Mouse (Mus musculus) heart, postnatal 14 days (tissue): ENCODE measurements around the gene Cbx4. TPM values are rescaled to one million over a fixed set of nuclear protein-coding genes. Genes with fewer than 3 reads are reported as not detected.

Experiments used
- DNase-seq, 2 experiments: peaks; one replicate each; pipeline ENCODE4 v3.0.0; 2021 to 2022
- intact Hi-C: fragments of 180-260 bp; cut with DNase I; formaldehyde crosslinking; loops from one replicate; pipeline ENCODE4 v1.15.1; 2025
- total RNA-seq, 2 experiments: library from RNA; stranded (reverse); gene quantifications; 2 replicates each; pipeline ENCODE4 v1.2.3; 2021

The Cbx4 gene
- total RNA-seq, 2 experiments from 2014 or later: 15.2 to 17.8 TPM

- intact Hi-C loops: no loop called here
- peak; percentile 70 to 83 for DNase-seq
Measured at GRCm38 (mm10) chr11:119046601-119047245, 39.3 kb downstream of the Cbx4 start.

GRCm38 (mm10) chr11:119044551-119045337 is 41.3 kb downstream of the Cbx4 start:
- intact Hi-C loops: no loop called here

GRCm38 (mm10) chr11:119043761-119044550 is 42.1 kb downstream of the Cbx4 start:
- no peak for DNase-seq
- intact Hi-C loops: no loop called here

More at GRCm38 (mm10) chr11:119044551-119045337, 41.3 kb downstream of the Cbx4 start:
- DNase-seq: peak in 1 of 2 experiments; percentile 65

GRCm38 (mm10) chr11:119043273-119043540 is 42.8 kb downstream of the Cbx4 start:
- intact Hi-C loops: no loop called here
- no peak for DNase-seq

- intact Hi-C loops: no loop called here
- no peak for DNase-seq
Measured at GRCm38 (mm10) chr11:119042466-119043272, 43.4 kb downstream of the Cbx4 start.

GRCm38 (mm10) chr11:119041750-119042465 is 44.1 kb downstream of the Cbx4 start:
- no peak for DNase-seq
- intact Hi-C loops: no loop called here

- DNase-seq: no peak
- intact Hi-C loops: no loop called here
Measured at GRCm38 (mm10) chr11:119041325-119041716, 44.7 kb downstream of the Cbx4 start.

GRCm38 (mm10) chr11:119040600-119041324 is 45.3 kb downstream of the Cbx4 start, which contains the start of gene Cbx8:
Gene Cbx8 (minus strand): TSS chr11:119040969.
- intact Hi-C loops: no loop called here
- DNase-seq: peak; percentile 99

- intact Hi-C loops: no loop called here
- no peak for DNase-seq
Measured at GRCm38 (mm10) chr11:119039732-119040512, 46.1 kb downstream of the Cbx4 start.

- intact Hi-C loops: no loop called here
- no peak for DNase-seq
Measured at GRCm38 (mm10) chr11:119038744-119039484, 47.1 kb downstream of the Cbx4 start.

- intact Hi-C loops: no loop called here
- no peak for DNase-seq
Measured at GRCm38 (mm10) chr11:119037780-119038401, 48.1 kb downstream of the Cbx4 start.

GRCm38 (mm10) chr11:119036934-119037779 is 48.9 kb downstream of the Cbx4 start:
- intact Hi-C loops: no loop called here
- peak in 1 of 2 experiments; percentile 55 for DNase-seq

GRCm38 (mm10) chr11:119036447-119036846 is 49.6 kb downstream of the Cbx4 start:
- intact Hi-C loops: no loop called here
- no peak for DNase-seq

GRCm38 (mm10) chr11:119035686-119036165 is 50.3 kb downstream of the Cbx4 start:
- DNase-seq: no peak
- intact Hi-C loops: no loop called here

- no peak for DNase-seq
- intact Hi-C loops: no loop called here
Measured at GRCm38 (mm10) chr11:119035094-119035685, 50.8 kb downstream of the Cbx4 start.

GRCm38 (mm10) chr11:119034635-119035034 is 51.4 kb downstream of the Cbx4 start:
- DNase-seq: no peak
- intact Hi-C loops: loop anchor here (1.0 to 5.0 kb wide), 2 partner anchors 93 to 157 kb away; no protein-coding TSS in a partner anchor
